Mouse (Mus musculus) mouse embryonic stem cell (cell line): ENCODE data around the gene Tspan15.

ENCODE experiments used
- in situ Hi-C, 2 experiments: fragments of 300-500 bp; cut with MboI; formaldehyde crosslinking; loops; 1 replicate in 1 of 2; 3 replicates in 1 of 2; pipeline ENCODE4 v1.14.3; 2019 to 2020; ENCODE audit warnings: low sequenced_read_pairs in 2 of 2, low pct_unique_long_range_greater_than_20kb in 1 of 2, mixed read lengths in 1 of 2; ENCODE audit not compliant: unreplicated experiment in 1 of 2

Gene Tspan15

DNA sequence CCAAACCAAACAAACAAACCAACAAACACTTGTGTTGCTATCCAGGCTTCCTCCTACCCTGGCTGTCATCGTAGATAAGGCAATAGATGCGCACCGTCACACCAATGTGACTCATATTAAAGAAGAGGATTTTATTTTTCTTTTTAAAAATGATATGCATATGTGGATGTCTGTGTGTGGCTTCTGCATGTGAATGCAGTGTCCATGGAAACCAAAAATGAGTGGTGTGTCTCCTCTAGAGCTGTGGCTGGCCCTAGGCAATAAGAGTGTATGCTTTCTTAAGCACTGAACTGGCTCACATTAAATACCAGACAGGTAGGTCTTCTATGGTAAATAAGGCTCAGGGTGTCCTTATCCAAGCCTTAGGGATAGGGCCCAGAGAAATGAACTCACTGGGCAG is 7.6 kb upstream of the Tspan15 start:
- in situ Hi-C loops = no loop called here

DNA sequence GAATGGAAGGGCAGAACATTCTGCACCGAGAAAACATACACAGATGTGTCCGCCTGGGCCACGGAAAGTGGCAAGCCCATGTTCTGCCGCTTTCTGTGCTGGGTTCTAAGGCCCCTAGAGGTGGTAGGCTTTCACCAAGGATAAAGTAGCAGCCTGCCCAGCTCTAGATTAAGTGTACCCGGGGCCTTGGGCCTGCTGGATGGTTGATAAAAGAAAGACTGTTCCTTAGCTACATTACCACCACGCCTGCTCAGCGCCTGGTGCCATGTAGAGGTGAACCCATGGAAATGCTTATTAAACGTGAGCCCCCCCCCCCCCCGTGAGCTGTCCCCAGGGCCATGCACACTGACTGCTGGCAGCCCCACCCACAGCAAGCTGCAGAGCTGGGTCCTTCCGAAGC is 6.2 kb upstream of the Tspan15 start:
- in situ Hi-C loops = no loop called here

DNA sequence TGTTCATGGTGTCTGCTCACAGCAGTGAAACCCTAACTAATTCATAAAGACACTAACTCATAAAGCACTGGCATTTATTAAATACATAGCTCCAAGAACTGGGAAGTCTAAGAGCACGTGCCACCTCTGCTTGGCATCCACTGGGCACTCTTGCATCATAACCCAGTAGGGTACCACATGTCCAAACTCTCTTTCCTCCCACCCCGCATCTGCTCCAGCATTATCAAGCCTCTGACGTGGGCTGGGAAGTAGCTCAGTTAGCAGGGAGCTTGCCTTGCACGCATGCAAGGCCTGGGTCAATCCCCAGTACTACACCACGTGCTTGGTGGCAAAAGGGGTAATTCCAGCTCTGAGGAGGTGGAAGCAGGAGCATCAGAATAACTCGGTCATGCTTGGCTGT is 5.1 kb upstream of the Tspan15 start:
- in situ Hi-C loops = no loop called here

DNA sequence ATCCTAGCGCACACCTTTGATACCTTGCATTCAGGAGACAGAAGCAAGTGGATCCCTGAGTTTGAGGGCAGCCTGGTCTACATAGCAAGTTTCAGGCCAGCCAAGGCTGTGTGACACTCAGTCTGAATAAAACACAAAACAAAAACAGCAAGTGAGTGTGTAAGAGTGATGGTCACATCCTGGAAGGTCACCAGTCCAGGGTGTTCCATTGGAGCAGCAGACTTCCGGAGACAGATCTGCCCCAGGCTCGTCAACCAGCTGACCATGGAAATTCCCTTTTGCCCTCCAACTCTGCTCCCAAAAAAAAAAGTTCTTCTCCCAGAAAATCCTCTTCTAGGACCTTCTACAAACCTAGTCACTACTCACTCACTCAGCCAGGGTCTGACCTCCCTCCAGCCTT is 760 bp upstream of the Tspan15 start:
- in situ Hi-C loops = no loop called here

DNA sequence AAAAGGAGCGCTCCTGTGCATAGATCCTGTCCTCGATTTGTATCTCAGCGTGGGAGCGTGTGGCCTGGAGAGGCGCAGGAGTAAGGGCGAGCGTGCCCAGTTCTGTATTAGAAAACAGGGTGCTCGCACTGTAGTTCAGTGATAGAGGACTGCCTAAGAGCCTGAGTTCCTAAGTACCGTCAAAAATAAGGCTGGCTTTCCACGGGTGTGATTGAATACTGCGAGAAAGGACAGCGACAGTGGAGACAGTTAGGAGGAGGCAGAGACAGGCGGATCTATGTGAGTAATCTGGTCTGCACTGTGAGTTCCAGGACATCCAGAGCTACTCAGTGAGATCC is 313 bp upstream of the Tspan15 start:
- in situ Hi-C loops = no loop called here

DNA sequence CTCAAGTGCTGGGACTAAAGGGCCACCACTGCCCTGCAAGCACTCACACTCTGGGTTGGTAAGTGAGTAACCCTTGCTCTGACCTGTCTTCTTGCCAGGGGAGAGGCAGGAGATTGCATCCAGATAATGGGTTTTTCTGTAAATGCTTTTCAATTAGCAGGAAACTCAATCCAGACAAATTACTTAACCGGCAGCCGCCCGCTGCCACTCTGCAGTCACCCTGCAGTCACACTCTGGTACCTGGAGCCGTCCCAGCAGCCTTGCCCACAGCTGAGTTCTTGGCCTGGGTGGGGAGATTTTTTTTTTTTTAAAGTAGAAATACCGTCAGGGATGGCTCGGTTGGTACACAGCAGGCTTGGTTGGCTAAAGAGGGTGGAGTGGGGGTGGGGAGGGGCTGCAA is 2.9 kb downstream of the Tspan15 start:
- in situ Hi-C loops = no loop called here

DNA sequence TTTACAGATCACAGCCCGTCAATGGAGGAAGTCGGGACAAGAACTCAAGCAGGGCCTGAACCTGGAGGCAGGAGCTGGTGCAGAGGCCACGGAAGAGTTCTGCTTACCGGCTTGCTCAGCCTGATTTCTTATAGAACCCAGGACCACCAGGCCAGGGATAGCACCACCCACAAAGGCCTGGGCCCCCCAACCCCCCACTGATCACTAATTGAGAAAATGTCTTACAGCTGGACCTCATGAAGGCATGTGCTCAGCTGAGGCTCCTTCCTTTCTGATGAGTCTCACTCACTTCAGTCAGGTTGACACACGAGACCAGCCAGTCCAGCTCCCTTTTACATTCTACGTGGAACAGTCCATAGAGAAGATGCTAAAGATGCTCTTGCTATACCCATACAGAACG is 5.2 kb downstream of the Tspan15 start:
- in situ Hi-C loops = no loop called here

DNA sequence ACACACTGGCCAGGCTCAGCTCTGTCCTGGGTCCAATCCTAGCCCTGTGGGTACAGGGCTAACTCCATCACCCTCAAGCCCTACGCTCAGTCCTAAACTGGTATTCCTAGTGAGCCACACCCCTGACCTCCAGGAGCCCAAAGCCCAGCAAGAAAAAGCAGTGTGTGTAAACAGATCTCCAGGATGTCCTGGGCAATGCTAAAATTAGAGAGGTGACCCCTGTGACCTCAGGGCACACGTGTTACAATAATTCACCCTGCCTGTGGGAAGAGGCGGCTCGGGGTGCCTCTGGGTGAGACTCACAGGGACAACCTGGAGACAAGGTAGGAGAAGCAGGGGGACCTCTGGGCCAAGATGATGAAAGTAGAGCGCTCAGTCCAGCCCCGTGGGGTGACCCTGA is 6.8 kb downstream of the Tspan15 start:
- in situ Hi-C loops = no loop called here

DNA sequence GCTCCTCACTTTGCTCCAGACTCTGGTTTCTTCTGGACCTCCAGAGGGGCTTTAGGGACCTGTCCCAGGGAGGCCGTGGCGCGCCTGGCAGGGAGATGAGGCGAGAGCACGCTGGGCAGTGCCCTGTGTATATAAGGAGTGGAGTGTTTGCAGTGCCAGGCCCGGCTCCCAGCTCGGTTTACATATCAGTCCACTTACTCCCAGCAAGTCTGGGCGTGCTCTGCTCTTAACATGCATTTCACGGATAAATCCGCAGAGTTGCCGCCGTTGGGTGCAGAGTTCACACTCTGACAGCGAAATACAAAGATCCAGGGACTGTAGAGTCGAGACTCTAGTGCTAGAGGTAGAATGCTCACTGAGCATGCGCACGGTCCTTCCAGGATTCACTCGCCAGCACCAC is 8.3 kb downstream of the Tspan15 start:
- in situ Hi-C loops = no loop called here

DNA sequence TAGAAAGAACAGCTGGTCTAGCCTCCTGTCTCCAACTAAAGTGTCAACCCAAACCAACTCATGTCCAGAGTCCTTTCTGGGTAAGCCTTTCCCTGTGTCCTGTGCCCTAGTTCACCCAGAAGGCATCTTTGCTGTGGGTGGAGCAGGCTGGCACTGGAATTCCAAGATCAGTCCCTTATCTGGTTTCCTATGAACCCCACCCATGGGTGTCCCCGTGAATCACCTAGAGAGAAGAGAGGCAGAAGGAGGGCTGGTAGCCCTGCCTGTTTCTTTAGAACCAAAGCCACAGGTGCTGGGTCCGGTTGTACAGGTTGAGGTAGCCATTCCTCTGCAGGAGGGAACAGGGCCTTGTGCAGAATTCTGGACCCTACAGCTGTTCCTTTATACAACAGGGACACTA is 9.4 kb downstream of the Tspan15 start:
- in situ Hi-C loops = no loop called here

DNA sequence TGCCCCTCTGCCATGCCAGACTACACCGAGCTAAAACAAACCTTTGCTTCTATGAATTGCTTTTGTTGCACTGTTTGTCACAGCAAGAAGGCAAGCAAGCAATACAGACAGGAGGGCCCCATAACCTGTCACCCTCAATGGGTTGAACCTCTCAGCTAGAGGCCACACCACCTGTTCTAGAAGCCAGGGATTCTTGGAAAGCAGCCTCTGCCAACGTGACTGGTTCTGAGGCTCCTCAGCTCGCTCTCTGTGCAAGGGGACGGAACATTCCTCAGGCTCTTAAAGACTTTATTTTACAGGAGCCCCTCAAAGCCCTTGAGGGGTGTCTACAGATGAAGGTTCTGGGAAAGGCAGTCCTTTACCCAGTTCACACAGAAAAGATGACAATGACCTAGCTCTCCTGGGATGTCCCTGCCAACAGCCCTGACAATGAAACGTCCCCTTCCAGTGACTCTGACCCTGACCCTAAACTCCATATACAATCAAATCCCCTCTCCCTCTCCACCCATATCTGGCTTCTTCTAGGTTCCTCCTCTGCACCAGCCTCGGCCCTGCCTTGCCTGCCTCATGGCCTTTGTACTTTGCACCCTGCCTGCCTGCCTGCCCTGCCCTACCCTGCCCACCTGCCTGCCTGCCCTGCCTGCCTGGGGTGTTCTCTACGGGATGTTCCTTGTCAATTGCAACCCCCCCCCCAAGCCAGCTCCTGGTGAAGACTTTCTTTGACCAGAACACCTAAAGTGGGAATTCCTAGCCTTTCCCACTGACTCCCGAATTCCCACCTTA is 10.1 kb downstream of the Tspan15 start:
- in situ Hi-C loops = no loop called here

DNA sequence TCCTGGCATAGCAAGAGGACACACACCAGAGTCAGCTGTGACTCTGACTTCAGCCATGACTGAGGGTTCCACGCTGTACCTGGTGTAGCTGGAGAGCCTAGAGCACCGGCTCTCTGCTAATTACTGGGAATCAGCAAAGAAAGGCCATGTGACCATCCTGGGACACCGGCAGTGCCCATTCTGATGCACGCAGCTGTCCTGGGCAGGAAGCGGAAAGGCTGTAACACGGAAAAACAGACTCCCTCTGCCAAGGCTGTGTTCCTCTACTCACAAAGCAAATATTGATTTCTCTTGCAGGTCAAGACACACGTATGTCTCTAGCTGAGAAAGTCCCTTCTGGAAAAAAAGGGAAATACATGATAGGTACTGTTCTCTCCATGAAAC is 12.3 kb downstream of the Tspan15 start:
- in situ Hi-C loops = no loop called here

DNA sequence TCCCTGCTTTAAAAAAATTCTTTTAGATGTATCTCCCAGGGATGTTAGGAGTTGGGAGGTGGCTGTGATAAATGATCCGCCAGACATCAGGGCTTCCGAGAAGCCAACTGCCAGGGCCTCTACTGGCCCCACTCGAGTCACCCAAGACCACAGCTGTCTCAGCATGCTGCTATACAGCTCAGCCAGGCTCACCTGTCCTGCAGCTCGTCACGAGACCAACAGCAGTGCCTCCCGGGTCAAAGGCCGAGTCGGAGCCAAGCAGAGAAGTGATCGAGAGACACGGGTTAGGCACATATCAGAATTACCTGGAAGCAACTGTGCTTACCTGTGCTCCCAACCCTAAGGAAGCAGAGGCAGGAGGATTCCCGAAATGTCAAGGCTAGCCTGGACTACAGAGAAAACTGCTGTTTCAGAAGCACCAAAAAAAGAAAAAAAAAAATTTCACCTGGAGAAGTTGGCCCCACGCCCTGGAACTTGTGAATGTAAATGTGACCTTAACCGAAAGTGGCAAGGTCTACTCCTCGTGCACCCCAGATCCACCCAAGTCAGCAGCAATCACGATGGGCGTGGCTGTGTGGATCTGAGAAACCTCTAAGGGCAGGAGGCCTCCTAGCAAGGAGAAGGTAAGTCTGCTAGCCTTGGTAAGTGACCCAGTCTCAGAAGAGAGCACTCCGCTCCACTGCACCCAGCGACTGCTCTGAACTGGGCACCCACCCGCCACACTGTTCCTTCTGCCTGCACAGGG is 12.8 kb downstream of the Tspan15 start:
- in situ Hi-C loops = no loop called here

DNA sequence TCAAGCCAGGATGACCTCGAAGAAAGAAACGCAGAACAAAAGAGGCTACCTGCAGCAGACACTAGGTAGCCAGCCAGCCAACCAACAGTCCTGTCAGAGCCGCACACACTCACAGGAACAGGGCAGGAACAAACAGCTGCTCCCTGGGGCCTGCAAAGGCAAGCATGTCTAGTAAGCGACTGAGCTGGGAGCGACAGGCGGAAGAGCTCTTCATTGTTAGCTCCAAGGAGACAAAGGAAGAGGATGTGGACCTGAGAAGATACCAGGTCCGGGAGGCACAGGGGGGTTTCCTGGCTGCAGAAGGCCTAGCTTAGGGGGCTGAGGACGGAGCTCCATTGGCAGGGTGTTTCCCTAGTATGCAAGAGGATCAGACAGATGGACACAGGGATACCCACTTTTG is 13.9 kb downstream of the Tspan15 start:
- in situ Hi-C loops = no loop called here

DNA sequence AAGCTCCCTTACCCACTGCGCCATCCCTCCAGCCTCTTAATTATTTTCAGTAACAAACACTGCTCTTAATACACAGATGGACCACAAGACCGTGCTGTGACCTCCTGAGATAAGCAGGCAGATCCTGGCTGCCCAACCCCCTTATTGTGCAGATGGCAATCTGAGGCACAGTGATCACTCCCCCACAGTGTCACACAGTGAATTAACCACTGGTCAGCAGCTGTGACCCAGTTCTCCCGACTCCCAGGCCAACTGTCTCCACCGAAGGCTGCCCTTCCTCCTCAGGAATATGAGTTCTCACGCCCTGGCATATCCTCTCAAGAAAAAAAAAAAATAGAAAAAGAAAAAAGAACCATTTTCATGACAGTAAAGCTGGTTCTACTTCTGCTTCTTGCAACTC is 14.5 kb downstream of the Tspan15 start:
- in situ Hi-C loops = no loop called here

DNA sequence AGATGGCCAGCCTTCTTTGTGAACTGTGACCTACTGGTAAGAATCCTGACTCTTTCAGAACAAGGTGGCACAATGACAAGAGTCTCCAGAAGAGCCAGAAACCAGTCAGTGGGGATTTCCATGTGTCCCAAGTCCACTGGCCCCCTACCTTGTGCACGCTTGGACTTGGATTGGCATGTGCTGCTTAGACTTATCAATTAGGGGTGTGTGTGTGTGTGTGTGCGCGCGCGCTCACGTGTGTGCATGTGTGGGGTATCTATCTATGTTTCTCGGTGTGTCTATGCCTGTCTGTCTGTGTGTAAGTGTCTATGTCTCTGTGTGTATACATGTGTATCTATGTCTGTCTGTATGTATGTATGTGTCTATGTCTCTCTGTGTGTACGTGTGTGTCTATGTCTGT is 15.4 kb downstream of the Tspan15 start:
- in situ Hi-C loops = no loop called here

DNA sequence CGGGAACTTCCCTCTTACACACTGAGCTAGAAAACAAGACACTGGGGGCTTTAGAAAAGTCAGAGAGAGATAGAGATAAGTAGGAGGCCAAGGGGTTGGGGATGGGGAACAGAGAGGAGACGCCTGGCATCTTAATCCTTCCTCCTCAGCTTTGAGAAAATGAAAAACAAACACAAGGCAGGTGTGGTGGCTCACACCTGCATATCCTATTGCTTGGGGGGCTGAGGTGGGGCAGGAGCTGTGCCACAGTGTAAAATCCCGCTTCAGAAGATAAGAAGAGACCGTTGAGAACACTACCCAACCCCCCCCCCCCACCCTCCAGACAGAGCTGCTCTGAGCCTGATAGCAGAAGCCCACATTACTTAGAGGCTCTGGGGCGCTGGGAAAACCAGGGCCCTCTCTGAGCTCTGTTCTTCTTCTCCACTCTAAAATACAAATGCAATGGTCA is 15.9 kb downstream of the Tspan15 start:
- in situ Hi-C loops = no loop called here

DNA sequence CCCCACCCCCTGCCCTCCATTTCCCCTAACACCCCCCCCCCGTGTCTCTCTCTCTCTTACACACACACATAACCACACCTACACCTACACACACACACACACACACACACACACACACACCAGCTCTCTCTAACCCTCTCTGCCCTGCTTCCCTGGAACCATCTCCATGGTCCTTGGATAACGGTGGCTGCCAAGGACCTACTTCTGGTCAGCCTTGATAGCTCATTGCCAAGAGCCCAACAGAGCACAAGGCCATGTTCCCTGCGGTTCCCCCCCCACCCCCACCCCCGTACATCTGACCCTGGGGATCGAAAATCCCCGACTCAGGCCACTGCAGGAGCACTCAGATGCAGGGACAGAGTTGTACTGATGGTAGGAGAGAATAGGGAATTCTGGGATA is 19.7 kb downstream of the Tspan15 start:
- in situ Hi-C loops = no loop called here

DNA sequence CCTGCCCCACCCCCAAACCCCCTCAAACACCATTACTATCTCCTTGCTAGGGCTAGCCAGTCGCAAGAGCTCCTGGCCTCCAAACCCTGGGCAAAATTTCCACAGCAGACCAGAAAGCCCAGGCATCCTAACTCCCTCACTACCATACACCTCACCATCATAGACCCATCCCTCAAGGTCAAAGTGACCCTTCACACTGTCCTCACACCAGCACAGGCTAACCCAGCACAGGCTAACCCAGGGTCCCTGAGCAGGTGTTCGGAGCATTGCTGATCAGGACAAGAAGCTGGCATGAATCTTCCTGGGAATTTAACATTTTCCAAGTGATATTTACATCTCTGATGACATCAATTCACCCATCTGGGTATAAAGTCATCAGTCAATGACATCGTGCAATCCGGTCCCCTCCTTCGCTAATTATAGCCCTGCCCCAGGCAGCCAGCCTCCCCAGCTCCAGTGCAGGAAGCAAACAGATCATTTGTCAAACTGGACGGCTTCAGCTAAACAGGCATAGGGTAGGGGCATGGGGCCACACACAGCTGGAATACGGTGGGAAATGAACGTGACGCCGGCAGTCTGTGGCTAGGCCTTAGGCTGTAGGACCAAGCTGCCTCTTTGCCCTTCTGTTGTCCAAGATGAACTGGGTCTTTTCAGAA is 22.7 kb downstream of the Tspan15 start:
- in situ Hi-C loops = no loop called here

DNA sequence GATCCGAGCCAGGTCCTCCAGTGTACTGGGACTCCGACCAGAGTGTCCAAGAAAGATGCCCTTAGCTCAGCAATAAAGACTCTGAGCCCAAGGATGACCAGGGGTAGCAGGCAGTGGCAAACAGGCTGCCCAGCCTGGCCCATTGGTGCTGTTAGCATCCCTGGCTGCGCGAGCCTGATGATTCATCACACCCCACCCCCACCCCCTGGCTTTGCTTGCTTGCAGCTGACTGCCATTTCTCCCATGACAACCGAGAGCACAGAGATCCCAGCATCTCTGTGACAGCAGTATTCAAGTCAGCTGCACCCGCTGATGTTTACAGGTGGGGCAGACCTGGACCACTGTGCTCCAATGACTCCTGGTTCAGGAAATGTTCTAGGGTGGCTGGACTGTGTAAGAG is 28.5 kb downstream of the Tspan15 start:
- in situ Hi-C loops = no loop called here
